Mouse (Mus musculus) midbrain, embryonic 16.5 days (tissue): Measurements from ENCODE around the gene Sema3a. TPM values are rescaled to one million over a fixed set of nuclear protein-coding genes. Genes with fewer than 3 reads are reported as not detected.
A peak's percentile ranks its signal among the peaks of the same experiment; 100 is the strongest.

Experiments used
- ATAC-seq: fragments of 200-750 bp; cut with Nextera tagmentation; 2 replicates; pipeline ENCODE4 v1.8.0; 2017; ENCODE audit warnings: moderate TSS enrichment
- H3K27ac ChIP-seq: fragments of 300-500 bp; sonication (generic); 2 replicates; pipeline ENCODE4 v1.5.1; 2014; ENCODE audit warnings: mild to moderate bottlenecking, low read length, mixed read lengths
- H3K27me3 ChIP-seq: fragments of 300-500 bp; sonication (generic); 2 replicates; pipeline ENCODE4 v1.6.1; 2014; ENCODE audit warnings: low read depth, low read length, mixed read lengths; ENCODE audit not compliant: control insufficient read depth, insufficient read depth
- H3K36me3 ChIP-seq: fragments of 300-500 bp; sonication (generic); 2 replicates; pipeline ENCODE4 v1.6.1; 2014; ENCODE audit warnings: mild to moderate bottlenecking, low read length, moderate library complexity, mixed read lengths; ENCODE audit not compliant: control insufficient read depth, insufficient read depth
- H3K4me1 ChIP-seq: fragments of 300-500 bp; sonication (generic); 2 replicates; pipeline ENCODE4 v1.6.1; 2014; ENCODE audit warnings: mild to moderate bottlenecking, low read length, mixed read lengths; ENCODE audit not compliant: control insufficient read depth, insufficient read depth
- H3K4me2 ChIP-seq: fragments of 300-500 bp; sonication (generic); 2 replicates; pipeline ENCODE4 v1.6.1; 2014; ENCODE audit warnings: mild to moderate bottlenecking, low read length, mixed read lengths
- H3K4me3 ChIP-seq: fragments of 300-500 bp; sonication (generic); 2 replicates; pipeline ENCODE4 v1.5.1; 2014; ENCODE audit warnings: low read depth, mild to moderate bottlenecking, low read length, moderate library complexity, mixed read lengths
- H3K9ac ChIP-seq: fragments of 300-500 bp; sonication (generic); 2 replicates; pipeline ENCODE4 v1.6.1; 2014; ENCODE audit warnings: low read depth, low read length, mixed read lengths
- H3K9me3 ChIP-seq: fragments of 300-500 bp; sonication (generic); replicated peaks from 2 replicates; pipeline ENCODE4 v1.6.1; 2014; ENCODE audit warnings: mild to moderate bottlenecking, low read length, mixed read lengths; ENCODE audit not compliant: control insufficient read depth, poor library complexity, severe bottlenecking
- WGBS: fragments of 180-500 bp; shearing (Covaris S2); extraction: QIAGEN DNeasy Blood & Tissue Kit; methylation state at CpG from one replicate; pipeline ENCODE4 v1.1.7; 2014; 5-methylcytosine and 5-hydroxymethylcytosine counted together
- polyA plus RNA-seq: library from polyadenylated mRNA; unstranded; fragments of >200 nt; fragmentation: Nextera tagmentation; extraction: Ambion mirVana; gene quantifications from 2 replicates; pipeline ENCODE4 v1.2.1, GENCODE M21; 2015

Gene Sema3a
- polyA plus RNA-seq, 1 experiment from 2014 or later, result 7.2 TPM

DNA sequence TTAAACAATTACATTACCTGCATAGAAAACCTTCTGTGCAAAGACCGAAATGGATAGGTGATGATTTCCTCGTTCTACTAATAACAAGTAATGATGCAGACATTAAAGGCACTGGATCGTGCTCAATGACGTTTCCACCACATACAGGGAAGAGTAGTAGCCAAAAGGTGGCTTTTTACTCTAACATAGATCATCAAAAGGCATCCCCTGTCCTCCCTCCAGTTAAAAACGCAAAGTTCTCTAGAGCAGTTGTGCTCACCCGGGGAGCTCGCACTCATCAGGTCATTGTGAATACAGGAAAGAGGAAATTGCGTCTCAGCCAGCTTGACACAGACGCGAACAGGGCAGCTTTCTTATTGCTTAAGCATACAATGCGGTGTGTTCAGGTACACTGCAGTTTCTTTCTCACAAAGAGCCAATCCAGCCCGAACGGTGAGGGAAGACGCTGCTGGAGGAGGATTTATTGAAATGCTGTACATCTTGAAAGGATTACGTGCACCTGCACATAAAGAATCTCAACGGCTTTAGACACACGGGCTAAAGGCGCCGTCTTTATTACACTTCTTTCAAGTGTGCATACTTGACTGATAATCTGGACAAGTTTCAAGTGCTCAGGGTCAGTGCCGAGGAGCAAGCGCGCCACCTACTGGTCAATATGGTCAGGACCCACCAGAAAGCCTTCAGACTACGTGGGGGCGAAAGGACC is 503.5 kb downstream of the Sema3a start:
- peak overlapping the region; percentile 47 for H3K4me3 ChIP-seq
- H3K4me2 ChIP-seq, result peak overlapping the region; percentile 88
- H3K36me3 ChIP-seq, result no peaks in the 10 kb centered on the region
- no peaks in the 10 kb centered on the region for H3K27me3 ChIP-seq
- peaks cover 7% of the 10 kb centered on the region for H3K4me1 ChIP-seq
- peak; percentile 94 for ATAC-seq
- H3K27ac ChIP-seq, result peak overlapping the region; percentile 55
- 8% methylated on average over 24 of the region's 24 CpGs for WGBS
- H3K9ac ChIP-seq, result peak overlapping the region; percentile 72
- no peaks in the 10 kb centered on the region for H3K9me3 ChIP-seq

DNA sequence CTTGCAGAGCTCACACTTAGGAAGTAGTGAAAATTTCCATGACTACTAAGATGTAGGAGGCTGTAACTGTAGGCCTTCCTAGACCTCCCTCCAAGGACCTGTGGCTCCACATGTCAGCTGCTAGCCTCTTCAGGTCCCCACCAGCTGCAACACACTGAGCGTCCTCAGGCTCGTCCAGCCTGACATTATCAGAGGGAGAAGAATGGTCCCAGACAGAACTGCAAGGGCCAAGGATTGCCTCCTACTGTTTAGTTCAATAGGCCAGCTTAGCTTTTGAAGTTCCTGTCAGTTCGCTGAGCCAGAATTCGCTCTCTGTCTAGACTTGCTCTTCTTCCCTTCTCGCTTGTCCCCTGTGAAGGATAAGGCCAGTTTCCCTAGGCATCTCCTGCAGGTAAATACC is 504.7 kb downstream of the Sema3a start:
- Histone ChIP-seq H3K4me2 (no peak overlapping the region), H3K36me3 (no peaks in the 10 kb centered on the region), H3K27me3 (no peaks in the 10 kb centered on the region), H3K4me1 (peaks cover 7% of the 10 kb centered on the region), H3K4me3 (no peak overlapping the region), H3K27ac (no peak overlapping the region), H3K9me3 (no peaks in the 10 kb centered on the region), H3K9ac (no peak overlapping the region)
- no peak for ATAC-seq
- 9% methylated on average over 5 of the region's 5 CpGs for WGBS

DNA sequence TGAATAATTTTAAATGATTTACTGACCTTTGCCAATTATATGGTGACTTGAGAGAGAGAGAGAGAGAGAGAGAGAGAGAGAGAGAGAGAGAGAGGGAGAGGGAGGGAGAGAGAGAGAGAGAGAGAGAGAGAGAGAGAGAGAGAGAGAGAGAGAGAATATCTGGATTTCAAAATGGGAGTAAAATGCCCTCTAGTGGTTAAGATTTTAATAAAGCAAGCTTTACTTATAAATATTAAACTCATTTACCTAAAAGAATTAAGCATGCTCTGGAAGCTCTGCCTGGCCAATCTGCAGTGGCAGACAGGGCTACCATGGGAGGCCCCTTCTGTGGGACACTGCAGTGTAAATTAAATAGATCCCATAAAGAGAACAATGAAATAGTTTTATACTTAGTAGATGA is 505.5 kb downstream of the Sema3a start:
- Histone ChIP-seq H3K27me3 (no peaks in the 10 kb centered on the region; the same call in 1 of the 2 replicates), H3K9ac (no peak overlapping the region)
- no peak for ATAC-seq

DNA sequence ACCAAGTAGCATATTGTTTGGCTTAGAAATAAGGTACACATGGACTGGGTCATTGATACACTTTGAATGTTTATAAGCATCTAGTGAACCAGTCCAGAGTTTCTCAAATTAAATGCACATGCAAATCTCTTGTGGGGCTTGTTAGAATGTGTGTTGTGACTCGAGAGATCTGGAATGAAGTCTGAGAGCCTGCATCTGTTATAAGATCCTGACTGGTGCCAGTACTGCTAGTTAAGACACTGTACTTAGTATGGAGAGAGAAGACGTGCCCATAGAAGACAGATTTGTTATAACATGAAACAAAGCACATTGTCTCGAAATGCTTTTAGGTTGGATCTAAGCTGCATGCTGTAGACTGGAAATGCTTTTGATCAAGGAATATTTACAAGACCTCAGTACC is 511.0 kb downstream of the Sema3a start:
- Histone ChIP-seq H3K4me2 (no peak overlapping the region), H3K4me1 (no peaks in the 10 kb centered on the region), H3K9ac (no peak overlapping the region), H3K27ac (no peak overlapping the region), H3K9me3 (no peaks in the 10 kb centered on the region), H3K4me3 (no peak overlapping the region), H3K27me3 (no peaks in the 10 kb centered on the region; the same call in 1 of the 2 replicates), H3K36me3 (no peaks in the 10 kb centered on the region)
- WGBS, result 61% methylated on average over 3 of the region's 3 CpGs
- ATAC-seq, result no peak

More for the DNA sequence above, 505.5 kb downstream of the Sema3a start:
- no peak overlapping the region for H3K4me2 ChIP-seq
- no peak overlapping the region for H3K27ac ChIP-seq
- H3K36me3 ChIP-seq, result no peaks in the 10 kb centered on the region
- no peaks in the 10 kb centered on the region for H3K9me3 ChIP-seq
- no peak overlapping the region for H3K4me3 ChIP-seq
- H3K4me1 ChIP-seq, result peaks cover 7% of the 10 kb centered on the region
